Mouse (Mus musculus) spleen, embryonic (tissue): Measurements from ENCODE around the gene Disc1.

Experiments used
- CTCF ChIA-PET: fragments of 350-600 bp; sonication (Branson Sonifier 250); formaldehyde crosslinking; loops from one replicate; lab custom pipeline; 2022; lab: Charles Lee

The Disc1 gene

GRCm38 (mm10) chr8:125053505-125054435, at the start of gene Disc1:
Gene Disc1 (plus strand): TSS chr8:125054195.
- CTCF ChIA-PET: interaction anchor here (0.6 kb wide), 1 partner anchor 12 kb away, joined by 3 read pairs; no protein-coding TSS in a partner anchor

GRCm38 (mm10) chr8:125012695-125013627, 41.0 kb upstream of the Disc1 start, which contains the start of gene Tsnax:
Gene Tsnax (plus strand): TSS chr8:125012997.
- CTCF ChIA-PET: no interaction called here

- CTCF ChIA-PET: no interaction called here
These were observed 29.9 kb upstream of the Disc1 start for GRCm38 (mm10) chr8:125024085-125024484.

GRCm38 (mm10) chr8:125027211-125027610, 26.8 kb upstream of the Disc1 start:
- CTCF ChIA-PET: no interaction called here

GRCm38 (mm10) chr8:125028841-125029240, 25.2 kb upstream of the Disc1 start:
- CTCF ChIA-PET: no interaction called here

- CTCF ChIA-PET: no interaction called here
These were observed 22.7 kb upstream of the Disc1 start for GRCm38 (mm10) chr8:125031276-125031675.

GRCm38 (mm10) chr8:125034669-125035068, 19.3 kb upstream of the Disc1 start:
- CTCF ChIA-PET: no interaction called here

GRCm38 (mm10) chr8:125037081-125037480, 16.9 kb upstream of the Disc1 start:
- CTCF ChIA-PET: no interaction called here

GRCm38 (mm10) chr8:125038731-125039130, 15.3 kb upstream of the Disc1 start:
- CTCF ChIA-PET: no interaction called here

GRCm38 (mm10) chr8:125040587-125041375, 13.2 kb upstream of the Disc1 start:
- CTCF ChIA-PET: no interaction called here

GRCm38 (mm10) chr8:125041496-125041895, 12.5 kb upstream of the Disc1 start:
- CTCF ChIA-PET: no interaction called here

- CTCF ChIA-PET: no interaction called here
These were observed 10.6 kb upstream of the Disc1 start for GRCm38 (mm10) chr8:125043394-125043793.

- CTCF ChIA-PET: interaction anchor here (0.6 kb wide), 1 partner anchor 42 kb away, joined by 3 read pairs; no protein-coding TSS in a partner anchor
These were observed 10.1 kb upstream of the Disc1 start for GRCm38 (mm10) chr8:125043935-125044334.

- CTCF ChIA-PET: interaction anchor here (0.7 kb wide), 1 partner anchor 9 kb away, joined by 3 read pairs; no protein-coding TSS in a partner anchor
These were observed 8.2 kb upstream of the Disc1 start for GRCm38 (mm10) chr8:125045760-125046159.

GRCm38 (mm10) chr8:125049051-125049750, 4.8 kb upstream of the Disc1 start:
- CTCF ChIA-PET: no interaction called here

- CTCF ChIA-PET: no interaction called here
These were observed 4.2 kb upstream of the Disc1 start for GRCm38 (mm10) chr8:125049826-125050225.

GRCm38 (mm10) chr8:125052026-125052425, 2.0 kb upstream of the Disc1 start:
- CTCF ChIA-PET: interaction anchor here (0.9 kb wide), 1 partner anchor 17 kb away, joined by 3 read pairs; no protein-coding TSS in a partner anchor

- CTCF ChIA-PET: interaction anchor here (0.6 kb wide), 2 partner anchors 9 to 12 kb away, joined by 3 read pairs; no protein-coding TSS in a partner anchor
These were observed 428 bp downstream of the Disc1 start for GRCm38 (mm10) chr8:125054436-125054810.

GRCm38 (mm10) chr8:125060904-125061303, 6.9 kb downstream of the Disc1 start:
- CTCF ChIA-PET: no interaction called here

GRCm38 (mm10) chr8:125065596-125065995, 11.6 kb downstream of the Disc1 start:
- CTCF ChIA-PET: interaction anchor here (0.6 kb wide), 2 partner anchors 12 to 78 kb away, joined by 3 read pairs; partner anchors contain the start of gene Disc1
